Mouse (Mus musculus) adrenal gland, postnatal 4 days (tissue): ENCODE results near the gene Slamf7. TPM values are rescaled to one million over a fixed set of nuclear protein-coding genes. Genes with fewer than 3 reads are reported as not detected.
"Not testable (repeated sequence)": the region's sequence is repeated elsewhere in the genome, so short reads cannot be mapped to it uniquely, and the experiment has no call there.

Source experiments
- DNase-seq, 2 experiments: peaks; one replicate each; pipeline ENCODE4 v3.0.0; 2021 to 2022; ENCODE audit warnings: low spot score in 2 of 2, mixed read lengths in 2 of 2
- long read RNA-seq, 2 experiments: library from polyadenylated mRNA; stranded (forward); transcript quantifications; one replicate each; pipeline ENCODE4 v2.0.0; 2021
- total RNA-seq, 2 experiments: library from RNA; stranded (reverse); gene quantifications; 2 replicates each; pipeline ENCODE4 v1.2.3; 2021

Gene Slamf7
- under 1 TPM; 0.31 to 0.93 TPM for total RNA-seq
- long read RNA-seq, experiment 1, result 0 reads
- long read RNA-seq, experiment 2, partial matches to known transcripts, result 0 of 1 reads
- long read RNA-seq, experiment 2, other reads (novel, unspliced or antisense), result 0 of 1 reads

GRCm38 (mm10) chr1:171652734-171653133 lies at the start of gene Slamf7:
Gene Slamf7 (minus strand): TSS chr1:171653035.
- DNase-seq, result no peak

GRCm38 (mm10) chr1:171698983-171699382 lies 46.1 kb upstream of the Slamf7 start:
- DNase-seq, result no peak

GRCm38 (mm10) chr1:171693918-171694317 lies 41.1 kb upstream of the Slamf7 start:
- no peak for DNase-seq

- DNase-seq, result no peak
Measured at GRCm38 (mm10) chr1:171687320-171687719, 34.5 kb upstream of the Slamf7 start.

- DNase-seq, result no peak
Measured at GRCm38 (mm10) chr1:171684923-171685322, 32.1 kb upstream of the Slamf7 start.

GRCm38 (mm10) chr1:171681531-171682299 lies 28.9 kb upstream of the Slamf7 start, which contains the start of gene Cd48:
Gene Cd48 (plus strand): TSS chr1:171682009.
- DNase-seq, result no peak

- DNase-seq, result no peak
Measured at GRCm38 (mm10) chr1:171681009-171681408, 28.2 kb upstream of the Slamf7 start.

- DNase-seq, result no peak
Measured at GRCm38 (mm10) chr1:171677721-171678120, 24.9 kb upstream of the Slamf7 start.

- no peak for DNase-seq
Measured at GRCm38 (mm10) chr1:171674467-171674866, 21.6 kb upstream of the Slamf7 start.

- no peak for DNase-seq
Measured at GRCm38 (mm10) chr1:171672854-171673475, 20.1 kb upstream of the Slamf7 start.

GRCm38 (mm10) chr1:171672451-171672850 lies 19.6 kb upstream of the Slamf7 start:
- DNase-seq, result not testable (repeated sequence)

GRCm38 (mm10) chr1:171667160-171667559 lies 14.3 kb upstream of the Slamf7 start:
- DNase-seq, result no peak

GRCm38 (mm10) chr1:171666350-171666749 lies 13.5 kb upstream of the Slamf7 start:
- DNase-seq, result no peak

- no peak for DNase-seq
Measured at GRCm38 (mm10) chr1:171663757-171664156, 10.9 kb upstream of the Slamf7 start.

- no peak for DNase-seq
Measured at GRCm38 (mm10) chr1:171661482-171661881, 8.6 kb upstream of the Slamf7 start.

GRCm38 (mm10) chr1:171660423-171660822 lies 7.6 kb upstream of the Slamf7 start:
- no peak for DNase-seq

- DNase-seq, result no peak
Measured at GRCm38 (mm10) chr1:171658561-171658991, 5.7 kb upstream of the Slamf7 start.

GRCm38 (mm10) chr1:171648840-171649239 lies 4.0 kb downstream of the Slamf7 start:
- no peak for DNase-seq

- DNase-seq, result no peak
Measured at GRCm38 (mm10) chr1:171647716-171648115, 5.1 kb downstream of the Slamf7 start.

- no peak for DNase-seq
Measured at GRCm38 (mm10) chr1:171646429-171646940, 6.3 kb downstream of the Slamf7 start.

- DNase-seq, result no peak
Measured at GRCm38 (mm10) chr1:171643612-171644011, 9.2 kb downstream of the Slamf7 start.

- no peak for DNase-seq
Measured at GRCm38 (mm10) chr1:171640796-171641195, 12.0 kb downstream of the Slamf7 start.
